Mouse (Mus musculus) cerebellum, adult 2 months (tissue): Measurements from ENCODE around the gene Gm17651. TPM values are rescaled to one million over a fixed set of nuclear protein-coding genes. Genes with fewer than 3 reads are reported as not detected.

Source experiments
- DNase-seq, 2 experiments: peaks; one replicate each; pipeline ENCODE4 v3.0.0; 2021
- H3K27ac ChIP-seq: fragments of 200-500 bp; 2 replicates; pipeline ENCODE4 v1.5.1; 2012; ENCODE audit warnings: low read length, control low read depth, inconsistent platforms; ENCODE audit not compliant: insufficient read depth
- H3K27me3 ChIP-seq: fragments of 200-500 bp; 2 replicates; pipeline ENCODE4 v1.6.1; 2012; ENCODE audit warnings: inconsistent platforms, mild to moderate bottlenecking, low read length, moderate library complexity; ENCODE audit not compliant: control insufficient read depth, insufficient read depth
- H3K4me1 ChIP-seq: fragments of 200-500 bp; 2 replicates; pipeline ENCODE4 v1.6.1; 2011; ENCODE audit warnings: low read length; ENCODE audit not compliant: control insufficient read depth, insufficient read depth
- H3K4me3 ChIP-seq: fragments of 200-500 bp; replicated peaks from 2 replicates; pipeline ENCODE3; 2011; ENCODE audit warnings: mild to moderate bottlenecking, low read depth, low read length, control low read depth; ENCODE audit not compliant: insufficient read depth
- CTCF ChIP-seq: fragments of 200-500 bp; IDR thresholded peaks from 2 replicates; pipeline ENCODE4 v1.5.1; 2011; ENCODE audit warnings: low read depth, mild to moderate bottlenecking, control low read depth, low read length, moderate library complexity, borderline replicate concordance; ENCODE audit not compliant: insufficient read depth
- POLR2A ChIP-seq: fragments of 200-500 bp; IDR thresholded peaks from 2 replicates; pipeline ENCODE4 v1.6.1; 2011; ENCODE audit warnings: low read length, control low read depth, borderline replicate concordance; ENCODE audit not compliant: insufficient read depth
- WGBS: fragments of 180-500 bp; shearing (Covaris S2); methylation state at CpG from one replicate; pipeline ENCODE4 v1.1.7; 2018; 5-methylcytosine and 5-hydroxymethylcytosine counted together
- polyA plus RNA-seq: library from polyadenylated mRNA; depleted of rRNA; stranded (reverse); fragments of >200 nt; gene quantifications from 2 replicates; pipeline ENCODE4 v1.2.3, GENCODE M21; 2012; rRNA removed

Gm17651 gene
- polyA plus RNA-seq, 1 experiment, result not detected

DNA sequence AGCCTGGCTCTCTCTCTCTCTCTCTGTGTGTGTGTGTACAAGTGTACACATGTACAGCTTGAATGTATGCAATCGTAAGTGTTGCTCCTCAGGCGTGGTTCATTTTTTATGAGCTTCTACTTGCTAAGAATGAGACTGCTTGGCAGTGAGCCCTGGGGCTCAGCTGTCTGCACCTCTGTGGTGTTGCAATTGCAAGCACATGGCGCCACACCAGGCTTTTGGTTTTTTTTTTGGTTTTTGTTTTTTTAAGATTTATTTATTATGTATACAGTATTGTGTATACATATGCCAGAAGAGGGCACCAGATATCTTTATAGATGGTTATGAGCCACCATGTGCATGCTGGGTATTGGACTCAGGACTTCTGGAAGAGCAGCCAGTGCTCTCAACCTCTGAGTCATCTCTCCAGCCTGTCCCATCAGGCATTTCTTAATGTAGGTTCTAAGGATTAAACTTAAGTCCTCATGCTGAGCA is 40.2 kb downstream of the Gm17651 start:
- Histone ChIP-seq H3K27ac (no peak overlapping the region), H3K4me1 (no peaks in the 10 kb centered on the region), H3K4me3 (no peak overlapping the region), H3K27me3 (no peaks in the 10 kb centered on the region)
- no peak for DNase-seq
- WGBS, result 43% methylated on average over 3 of the region's 3 CpGs
- TF ChIP-seq POLR2A (no peak), CTCF (no peak)

DNA sequence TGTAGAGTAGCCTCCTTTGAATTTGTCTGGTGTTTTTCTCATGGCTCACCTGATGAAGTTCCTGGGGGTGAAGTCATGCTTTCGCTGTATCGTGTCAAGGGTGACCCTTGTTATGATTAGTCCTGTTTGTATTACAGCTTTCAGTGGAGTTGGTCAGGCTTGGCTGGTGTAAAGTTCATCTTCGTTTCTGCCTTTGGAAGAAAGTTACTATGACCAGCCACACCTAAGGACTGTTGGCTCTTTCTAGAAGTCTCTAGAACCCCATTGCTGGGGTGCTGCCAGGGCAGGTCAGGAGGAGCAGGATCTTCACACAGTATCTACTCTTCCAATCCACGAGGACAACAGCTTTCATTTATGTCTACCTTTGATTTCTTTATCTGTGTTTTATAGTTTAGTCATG is 41.0 kb downstream of the Gm17651 start:
- no peak overlapping the region for H3K27ac ChIP-seq
- TF ChIP-seq CTCF, result no peak
- H3K4me3 ChIP-seq, result no peak overlapping the region
- DNase-seq, result no peak
- no peaks in the 10 kb centered on the region for H3K4me1 ChIP-seq
- 84% methylated on average over 4 of the region's 4 CpGs for WGBS
- no peaks in the 10 kb centered on the region for H3K27me3 ChIP-seq

DNA sequence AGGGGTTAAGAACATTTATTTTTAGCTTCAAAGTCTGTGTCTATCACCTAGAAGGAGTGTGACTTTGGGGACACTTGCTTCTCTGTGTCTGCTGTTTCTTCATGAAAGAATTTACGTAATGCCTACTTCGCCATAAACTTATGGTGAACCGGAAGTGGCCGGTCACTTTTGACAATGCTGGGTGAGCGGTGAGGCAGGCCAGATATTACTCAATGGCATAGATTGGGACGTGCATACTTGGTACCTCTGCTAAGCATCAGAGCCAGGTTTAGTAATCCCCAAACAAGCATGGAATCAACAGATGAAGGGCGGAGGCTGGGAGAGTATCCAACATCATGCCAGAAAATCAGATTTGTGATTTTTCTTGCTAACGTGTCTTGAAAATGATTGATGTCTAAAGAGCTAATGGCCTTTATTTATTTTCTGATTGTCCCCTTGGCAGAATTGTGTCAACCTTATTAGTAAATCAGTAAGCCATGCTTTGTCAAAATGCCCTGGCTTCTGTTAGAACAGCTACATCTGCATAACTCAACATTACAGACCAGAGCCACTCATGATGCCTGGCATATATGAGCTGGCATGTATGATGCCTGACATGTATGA is 43.1 kb downstream of the Gm17651 start:
- H3K4me1 ChIP-seq, result no peaks in the 10 kb centered on the region
- no peak overlapping the region for H3K27ac ChIP-seq
- no peaks in the 10 kb centered on the region for H3K27me3 ChIP-seq
- 83% methylated on average over 8 of the region's 8 CpGs for WGBS
- TF ChIP-seq POLR2A (no peak), CTCF (no peak)
- no peak overlapping the region for H3K4me3 ChIP-seq
- no peak for DNase-seq

DNA sequence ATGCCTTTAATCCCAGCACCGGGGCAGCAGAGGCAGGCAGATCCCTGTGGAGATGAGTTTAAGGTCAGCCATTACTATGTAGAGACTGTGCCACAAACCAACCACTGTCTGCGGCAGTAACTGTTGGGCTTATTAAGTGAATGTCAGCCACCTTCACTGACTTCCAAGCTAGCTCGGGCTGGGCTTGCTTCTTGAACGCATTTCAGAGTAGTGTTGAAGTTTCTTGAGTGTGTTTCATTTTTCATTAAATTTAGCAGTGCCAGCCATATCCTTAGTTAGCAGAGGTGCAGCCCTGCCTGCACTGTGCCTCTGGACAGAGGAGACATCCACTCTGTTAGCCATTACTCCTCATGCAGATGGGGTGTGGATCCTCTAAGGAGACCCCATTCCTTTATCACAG is 43.7 kb downstream of the Gm17651 start:
- WGBS, result 95% methylated on average over 4 of the region's 4 CpGs
- Histone ChIP-seq H3K4me3 (no peak overlapping the region), H3K27ac (no peak overlapping the region), H3K27me3 (no peaks in the 10 kb centered on the region), H3K4me1 (no peaks in the 10 kb centered on the region)
- TF ChIP-seq POLR2A, result no peak
- TF ChIP-seq CTCF, result no peak
- no peak for DNase-seq

DNA sequence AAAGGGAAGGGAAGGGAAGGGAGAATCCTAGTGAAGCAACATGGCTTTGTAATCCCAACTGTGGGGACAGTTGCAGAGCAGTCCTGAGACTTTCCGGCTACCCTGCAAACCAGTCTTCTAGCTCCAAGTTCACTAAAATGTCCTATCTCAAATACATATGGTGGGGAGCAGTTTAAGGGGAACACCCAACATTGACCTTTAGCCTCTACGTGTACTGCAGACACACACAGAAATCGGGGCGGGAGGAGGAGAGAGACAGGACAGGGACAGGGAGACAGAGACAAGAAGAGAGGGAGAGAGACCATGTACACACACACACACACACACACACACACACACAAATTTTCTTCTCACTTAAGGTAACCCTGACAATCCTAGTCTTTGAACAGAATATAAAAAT is 44.6 kb downstream of the Gm17651 start:
- TF ChIP-seq POLR2A (no peak), CTCF (no peak)
- Histone ChIP-seq H3K4me1 (no peaks in the 10 kb centered on the region), H3K27me3 (no peaks in the 10 kb centered on the region), H3K4me3 (no peak overlapping the region), H3K27ac (no peak overlapping the region)
- no peak for DNase-seq
- WGBS, result 88% methylated on average over 4 of the region's 4 CpGs

DNA sequence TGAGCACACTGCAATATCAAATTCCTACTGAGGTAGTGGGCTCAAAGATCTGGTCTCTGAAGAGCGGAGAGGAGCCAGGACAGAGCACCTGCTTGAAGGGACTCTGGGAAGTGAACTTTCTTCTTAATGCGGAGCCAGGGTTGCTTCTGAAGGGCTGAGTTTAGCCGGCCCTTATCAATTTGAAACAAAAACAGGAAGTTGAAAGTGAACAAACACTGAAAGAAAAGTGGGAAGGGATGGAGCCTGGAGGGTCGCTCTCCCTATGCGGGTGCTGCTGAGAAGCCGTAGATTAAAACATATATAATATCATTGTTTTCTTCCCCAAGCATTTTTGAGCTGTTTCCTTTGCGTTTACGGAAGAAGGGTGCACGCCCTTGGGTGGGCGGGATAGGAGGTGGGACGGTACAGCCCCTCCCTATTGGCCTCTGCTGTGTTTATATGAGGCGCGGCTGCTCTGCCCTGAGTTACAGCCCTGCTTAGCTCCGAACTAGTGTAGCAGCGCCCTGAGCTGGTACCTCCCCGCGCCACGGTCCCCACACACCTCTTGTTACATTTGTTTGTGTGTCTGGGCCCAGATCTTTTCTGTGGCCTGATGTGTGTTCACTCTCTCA is 46.0 kb downstream of the Gm17651 start, which contains the start of gene Fmo5:
TSS of gene Fmo5 (plus strand) at position 414 of the 611 bp plus-strand sequence.
- H3K4me3 ChIP-seq, result peak within 1 kb of the TSS; percentile 27

DNA sequence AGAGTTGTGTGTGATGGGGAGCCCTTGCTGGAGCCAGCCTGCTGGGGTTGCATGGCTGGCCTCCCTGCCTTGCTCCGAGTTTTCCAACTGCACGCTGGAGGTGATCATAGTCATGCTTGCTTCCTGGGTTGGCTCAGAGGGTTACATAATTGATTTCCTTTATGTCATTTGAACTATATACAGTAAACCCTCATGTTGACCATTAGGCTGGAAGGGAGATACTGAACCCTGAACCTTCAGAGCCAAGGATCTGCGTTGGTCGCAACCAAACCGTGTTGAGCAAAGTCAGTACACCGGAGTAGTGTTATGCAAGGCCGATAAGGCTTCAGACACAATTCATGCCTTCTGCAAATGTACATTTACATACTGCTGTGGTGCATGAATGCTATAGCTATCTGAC is 46.6 kb downstream of the Gm17651 start:
- no peak for DNase-seq
- H3K4me1 ChIP-seq, result no peaks in the 10 kb centered on the region
- no peak overlapping the region for H3K27ac ChIP-seq
- no peaks in the 10 kb centered on the region for H3K27me3 ChIP-seq
- no peak for TF ChIP-seq POLR2A
- TF ChIP-seq CTCF, result no peak
- WGBS, result 85% methylated on average over 7 of the region's 7 CpGs
- H3K4me3 ChIP-seq, result no peak overlapping the region

More for the DNA sequence above, 46.0 kb downstream of the Gm17651 start, which contains the start of gene Fmo5:
- H3K27ac ChIP-seq, result no peak within 1 kb of the TSS
- H3K27me3 ChIP-seq, result no peaks in the 10 kb centered on the region
- H3K4me1 ChIP-seq, result no peaks in the 10 kb centered on the region
- 10% methylated on average over 18 of the region's 18 CpGs for WGBS
- no peak for TF ChIP-seq POLR2A
- TF ChIP-seq CTCF, result no peak
- DNase-seq, result no peak

DNA sequence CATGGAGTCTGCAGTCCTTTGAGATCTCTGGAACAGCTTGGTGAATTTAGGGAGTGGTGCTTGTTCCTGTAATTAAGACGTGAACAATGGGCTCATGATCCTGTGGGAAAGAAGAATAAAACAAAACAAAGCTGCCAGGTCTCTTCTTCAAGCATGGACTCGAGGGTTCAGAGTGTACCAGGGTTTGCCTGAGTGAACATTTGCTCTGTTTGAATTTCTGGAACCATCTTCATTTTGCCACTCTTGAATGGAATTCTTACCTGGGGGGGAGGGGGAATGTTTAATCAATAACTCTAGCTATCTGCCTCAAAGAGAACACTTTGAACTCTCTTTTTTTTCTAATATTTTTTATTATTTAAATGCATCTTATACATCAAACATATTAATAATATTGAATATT is 49.9 kb downstream of the Gm17651 start:
- DNase-seq, result no peak
- H3K4me1 ChIP-seq, result no peaks in the 10 kb centered on the region
- TF ChIP-seq CTCF (no peak), POLR2A (no peak)
- no peak overlapping the region for H3K27ac ChIP-seq
- H3K27me3 ChIP-seq, result no peaks in the 10 kb centered on the region
- no peak overlapping the region for H3K4me3 ChIP-seq
- 36% methylated on average over 2 of the region's 2 CpGs for WGBS

Other genes starting within 250 kb of the Gm17651 start
- 7.6 and 9.1 TPM in 2 replicates for gene Chd1l, start 64.5 kb downstream of the Gm17651 start, polyA plus RNA-seq
- gene Fmo5, start 45.9 kb downstream of the Gm17651 start, polyA plus RNA-seq, result 2.3 and 2.8 TPM in 2 replicates
- 26.6 and 26.8 TPM in 2 replicates for gene Prkab2, start 16.5 kb downstream of the Gm17651 start, polyA plus RNA-seq
- gene Pde4dip, start 214.0 kb upstream of the Gm17651 start, polyA plus RNA-seq, result 88.6 and 93.9 TPM in 2 replicates
- gene Sec22b, start 226.5 kb upstream of the Gm17651 start, polyA plus RNA-seq, result 69.9 and 70.5 TPM in 2 replicates